Mouse (Mus musculus): ENCODE measurements around the gene Armh3.

GRCm38 (mm10) chr19:46038851-46039260 lies 40.6 kb upstream of the Armh3 start:
- TF ChIP-seq POLR2A (IDR thresholded peaks at IDR 0.05; ENCODE audit: borderline replicate concordance, extremely low read depth, insufficient read depth, insufficient read length, poor library complexity, severe bottlenecking): no peak
- TF ChIP-seq CTCF (IDR thresholded peaks at IDR 0.05; ENCODE audit: borderline replicate concordance, extremely low read depth, insufficient read depth, insufficient read length): no peak

Data from brain, embryonic 14.5 days (tissue).